Mouse (Mus musculus) heart, adult 2 months (tissue): ENCODE measurements around the gene Amy1. TPM values are rescaled to one million over a fixed set of nuclear protein-coding genes. Genes with fewer than 3 reads are reported as not detected.

ENCODE experiments used
- DNase-seq, 2 experiments: peaks; one replicate each; pipeline ENCODE4 v3.0.0; 2021
- H3K27ac ChIP-seq: fragments of 200-600 bp; 2 replicates; pipeline ENCODE4 v1.8.1; 2022
- H3K27me3 ChIP-seq: fragments of 200-500 bp; 2 replicates; pipeline ENCODE4 v1.6.1; 2012; ENCODE audit warnings: mild to moderate bottlenecking, low read length, inconsistent platforms, mixed read lengths; ENCODE audit not compliant: control insufficient read depth, insufficient read depth
- H3K36me3 ChIP-seq: fragments of 200-500 bp; 2 replicates; pipeline ENCODE4 v1.6.1; 2012; ENCODE audit warnings: low read length, inconsistent platforms; ENCODE audit not compliant: control insufficient read depth, insufficient read depth
- H3K4me1 ChIP-seq: fragments of 200-500 bp; 2 replicates; pipeline ENCODE4 v1.6.1; 2011; ENCODE audit warnings: low read length; ENCODE audit not compliant: control insufficient read depth, insufficient read depth
- H3K4me3 ChIP-seq: fragments of 200-600 bp; 2 replicates; pipeline ENCODE4 v1.8.1; 2022
- H3K79me2 ChIP-seq: fragments of 200-500 bp; replicated peaks from 2 replicates; pipeline ENCODE4 v1.6.1; 2012; ENCODE audit warnings: mild to moderate bottlenecking, inconsistent platforms, low read length, moderate library complexity, mixed read lengths; ENCODE audit not compliant: control insufficient read depth, insufficient read depth
- H3K9ac ChIP-seq: fragments of 200-500 bp; 2 replicates; pipeline ENCODE4 v1.6.1; 2012; ENCODE audit warnings: low read depth, mild to moderate bottlenecking, control low read depth, inconsistent platforms, low read length, mixed read lengths
- CTCF ChIP-seq: fragments of 200-600 bp; IDR thresholded peaks from 2 replicates; pipeline ENCODE4 v1.8.1; 2022; ENCODE audit warnings: antibody characterized with exemption, mild to moderate bottlenecking, moderate library complexity
- EP300 ChIP-seq: fragments of 200-500 bp; IDR thresholded peaks from 2 replicates; pipeline ENCODE4 v1.6.1; 2011; ENCODE audit warnings: low read depth, low read length, control low read depth; ENCODE audit not compliant: insufficient read depth
- POLR2A ChIP-seq: fragments of 200-500 bp; IDR thresholded peaks from 2 replicates; pipeline ENCODE4 v1.6.1; 2011; ENCODE audit warnings: mild to moderate bottlenecking, low read depth, low read length, control low read depth; ENCODE audit not compliant: insufficient read depth
- WGBS: fragments of 180-500 bp; shearing (Covaris S2); methylation state at CpG from one replicate; pipeline ENCODE4 v1.1.7; 2018; 5-methylcytosine and 5-hydroxymethylcytosine counted together
- intact Hi-C: fragments of 180-260 bp; cut with DNase I; formaldehyde crosslinking; loops from one replicate; pipeline ENCODE4 v1.15.1; 2025
- polyA plus RNA-seq: library from polyadenylated mRNA; depleted of rRNA; stranded (reverse); fragments of >200 nt; gene quantifications from 2 replicates; pipeline ENCODE4 v1.2.3, GENCODE M21; 2012
- total RNA-seq, 2 experiments: library from RNA; stranded (reverse); gene quantifications; 2 replicates each; pipeline ENCODE4 v1.2.3; 2021

Gene Amy1
- total and polyA plus RNA-seq, 3 experiments: 5.0 to 6.9 (median 5.9) TPM

- peaks cover 3% of the 10 kb centered on the region; the same call in 1 of the 2 replicates for H3K4me1 ChIP-seq
- no peak for DNase-seq
- H3K27me3 ChIP-seq: no peaks in the 10 kb centered on the region
- peaks cover 6% of the 10 kb centered on the region for H3K36me3 ChIP-seq
- no peak for TF ChIP-seq EP300
- no peak for TF ChIP-seq CTCF
- no peak for TF ChIP-seq POLR2A
- intact Hi-C loops: no loop called here
- WGBS: 5% methylated on average over 13 of the region's 13 CpGs
- no peaks in the 10 kb centered on the region for H3K79me2 ChIP-seq
- peak overlapping the region; percentile 100 for H3K27ac ChIP-seq
- H3K9ac ChIP-seq: peak overlapping the region; percentile 87
- peak overlapping the region; percentile 80 for H3K4me3 ChIP-seq
These were observed 24.1 kb upstream of the Amy1 start for GRCm38 (mm10) chr3:113630564-113630963.

- TF ChIP-seq POLR2A (peak; percentile 91), EP300 (no peak), CTCF (peak; percentile 28)
- intact Hi-C loops: no loop called here
- no peaks in the 10 kb centered on the region for H3K79me2 ChIP-seq
- peak within 1 kb of the TSS; percentile 100 for H3K27ac ChIP-seq
- no peaks in the 10 kb centered on the region for H3K27me3 ChIP-seq
- peak within 1 kb of the TSS; percentile 89 for H3K9ac ChIP-seq
- H3K4me3 ChIP-seq: peak within 1 kb of the TSS; percentile 80
- DNase-seq: peak; percentile 97 to 99
- peaks cover 3% of the 10 kb centered on the region; the same call in 1 of the 2 replicates for H3K4me1 ChIP-seq
- H3K36me3 ChIP-seq: peaks cover 6% of the 10 kb centered on the region
- under 1% methylated on average over 70 of the region's 70 CpGs for WGBS
These were observed 23.3 kb upstream of the Amy1 start, which contains the start of gene Rnpc3 for GRCm38 (mm10) chr3:113629606-113630359. Gene Rnpc3, minus strand, starts transcription at chr3:113630149.

- TF ChIP-seq EP300 (no peak), POLR2A (no peak), CTCF (no peak)
- Histone ChIP-seq H3K9ac (no peak overlapping the region), H3K4me1 (no peaks in the 10 kb centered on the region), H3K4me3 (no peak overlapping the region), H3K27me3 (no peaks in the 10 kb centered on the region), H3K79me2 (no peaks in the 10 kb centered on the region), H3K36me3 (no peaks in the 10 kb centered on the region), H3K27ac (no peak overlapping the region)
- intact Hi-C loops: no loop called here
- DNase-seq: no peak
- WGBS: 65% methylated on average over 1 of the region's 1 CpGs
These were observed 15.7 kb downstream of the Amy1 start for GRCm38 (mm10) chr3:113590844-113591243.

- 62% methylated on average over 4 of the region's 4 CpGs for WGBS
- Histone ChIP-seq H3K79me2 (no peaks in the 10 kb centered on the region), H3K4me3 (no peak overlapping the region), H3K27me3 (no peaks in the 10 kb centered on the region), H3K36me3 (no peaks in the 10 kb centered on the region), H3K9ac (no peak overlapping the region), H3K4me1 (no peaks in the 10 kb centered on the region), H3K27ac (no peak overlapping the region)
- DNase-seq: no peak
- TF ChIP-seq POLR2A: no peak
- TF ChIP-seq CTCF: no peak
- TF ChIP-seq EP300: no peak
- intact Hi-C loops: no loop called here
These were observed 31.9 kb downstream of the Amy1 start for GRCm38 (mm10) chr3:113574578-113574977.

- no peak for DNase-seq
- H3K27me3 ChIP-seq: no peaks in the 10 kb centered on the region
- H3K79me2 ChIP-seq: no peaks in the 10 kb centered on the region
- H3K4me1 ChIP-seq: no peaks in the 10 kb centered on the region
- intact Hi-C loops: no loop called here
- H3K36me3 ChIP-seq: no peaks in the 10 kb centered on the region
- H3K9ac ChIP-seq: no peak overlapping the region
- no peak overlapping the region for H3K27ac ChIP-seq
- 27% methylated on average over 2 of the region's 2 CpGs for WGBS
- H3K4me3 ChIP-seq: no peak overlapping the region
- TF ChIP-seq CTCF: no peak
- TF ChIP-seq POLR2A: no peak
- TF ChIP-seq EP300: no peak
These were observed 32.4 kb downstream of the Amy1 start for GRCm38 (mm10) chr3:113574138-113574537.

GRCm38 (mm10) chr3:113572158-113572557 lies 34.3 kb downstream of the Amy1 start:
- intact Hi-C loops: no loop called here
- WGBS: 83% methylated on average over 3 of the region's 3 CpGs
- no peaks in the 10 kb centered on the region for H3K79me2 ChIP-seq

More at GRCm38 (mm10) chr3:113572158-113572557, 34.3 kb downstream of the Amy1 start:
- Histone ChIP-seq H3K36me3 (no peaks in the 10 kb centered on the region), H3K4me3 (no peak overlapping the region), H3K27me3 (no peaks in the 10 kb centered on the region), H3K9ac (no peak overlapping the region), H3K27ac (no peak overlapping the region), H3K4me1 (no peaks in the 10 kb centered on the region)
- no peak for TF ChIP-seq POLR2A
- TF ChIP-seq CTCF: no peak
- no peak for TF ChIP-seq EP300
- DNase-seq: no peak
